Mouse (Mus musculus) kidney, adult 8-10 months (tissue): ENCODE measurements around the gene Parm1.

Experiments used
- DNase-seq, 2 experiments: peaks; one replicate each; pipeline ENCODE4 v3.0.0; 2022

Parm1 gene

DNA sequence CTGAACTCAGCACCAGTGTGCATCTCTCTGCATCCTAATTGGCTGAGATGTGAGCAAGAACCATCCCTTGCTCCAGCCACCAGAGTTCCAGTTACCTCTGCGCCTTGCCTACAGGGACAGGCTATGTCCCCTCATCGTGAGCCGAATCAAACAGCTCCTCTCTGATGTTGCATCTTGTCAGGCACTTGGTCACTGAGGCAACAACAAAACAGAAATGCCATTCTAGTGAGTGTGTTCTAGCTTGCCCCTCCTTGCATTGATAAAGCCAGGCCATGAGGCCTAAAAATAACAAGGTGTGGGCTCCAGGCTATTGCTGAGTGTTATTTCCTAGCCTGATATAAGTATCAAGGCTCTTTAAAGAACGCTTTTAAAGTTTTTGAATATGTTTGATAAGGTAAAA lies 64.4 kb downstream of the Parm1 start:
- no peak for DNase-seq

- DNase-seq = no peak
Observed at GRCm38 (mm10) chr5:91586206-91586605, 68.8 kb downstream of the Parm1 start.

DNA sequence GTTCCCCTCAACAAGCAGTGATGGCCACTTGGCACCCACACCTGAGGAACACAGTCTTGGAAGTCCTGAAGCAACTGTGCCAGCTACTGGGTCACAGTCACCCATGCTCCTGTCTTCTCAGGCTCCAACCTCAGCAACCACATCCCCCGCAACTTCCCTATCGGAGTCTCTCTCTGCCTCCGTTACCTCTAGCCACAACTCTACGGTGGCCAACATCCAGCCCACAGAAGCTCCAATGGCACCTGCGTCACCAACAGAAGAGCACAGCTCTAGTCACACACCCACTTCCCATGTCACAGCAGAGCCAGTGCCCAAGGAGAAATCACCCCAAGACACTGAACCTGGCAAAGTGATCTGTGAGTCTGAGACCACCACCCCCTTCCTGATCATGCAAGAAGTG lies 76.7 kb downstream of the Parm1 start:
- no peak for DNase-seq

- DNase-seq = no peak
Observed at GRCm38 (mm10) chr5:91597216-91597615, 79.8 kb downstream of the Parm1 start.

GRCm38 (mm10) chr5:91599801-91600200 lies 82.4 kb downstream of the Parm1 start:
- no peak for DNase-seq

DNA sequence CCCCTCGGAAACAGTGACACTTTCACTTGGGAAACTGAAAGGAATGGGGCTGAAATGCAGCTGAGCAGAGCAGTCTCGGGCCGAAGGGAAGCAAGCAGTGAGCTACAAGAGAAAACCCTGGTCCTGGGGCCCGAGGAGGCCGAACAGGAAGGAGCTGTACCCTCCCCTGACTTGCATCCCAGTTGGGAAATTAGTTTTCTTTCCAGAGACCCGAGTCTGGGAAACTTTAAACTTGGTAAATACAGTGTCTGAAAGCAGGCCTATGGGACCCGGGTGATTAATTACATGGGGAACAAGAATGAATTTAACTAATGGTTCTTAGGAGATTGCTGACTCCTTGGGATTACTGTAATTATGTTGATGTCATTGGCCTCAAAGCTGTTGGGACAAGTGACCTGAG lies 85.9 kb downstream of the Parm1 start:
- DNase-seq = no peak

- no peak for DNase-seq
Observed at GRCm38 (mm10) chr5:91603787-91604439, 86.5 kb downstream of the Parm1 start.

GRCm38 (mm10) chr5:91607234-91607633 lies 89.8 kb downstream of the Parm1 start:
- DNase-seq = no peak

DNA sequence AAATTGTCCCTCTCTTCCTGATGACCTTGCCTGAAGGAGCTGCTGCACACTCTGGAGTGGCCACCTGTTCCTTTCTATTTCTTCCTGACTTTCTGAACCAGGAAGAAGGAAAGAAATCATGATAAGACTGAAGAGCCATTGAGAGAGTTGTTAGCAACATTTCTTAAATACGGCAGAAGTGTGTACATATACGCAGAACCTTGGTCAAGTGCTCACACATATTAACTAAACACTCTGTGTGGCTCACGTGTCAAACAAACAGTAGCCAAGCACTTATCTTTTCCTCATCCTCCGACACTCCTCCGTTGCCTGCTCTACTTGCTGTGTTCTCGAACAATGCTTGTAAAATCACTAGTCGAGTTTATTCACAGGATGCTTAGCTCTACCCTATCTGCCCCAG lies 90.4 kb downstream of the Parm1 start:
- no peak for DNase-seq

DNA sequence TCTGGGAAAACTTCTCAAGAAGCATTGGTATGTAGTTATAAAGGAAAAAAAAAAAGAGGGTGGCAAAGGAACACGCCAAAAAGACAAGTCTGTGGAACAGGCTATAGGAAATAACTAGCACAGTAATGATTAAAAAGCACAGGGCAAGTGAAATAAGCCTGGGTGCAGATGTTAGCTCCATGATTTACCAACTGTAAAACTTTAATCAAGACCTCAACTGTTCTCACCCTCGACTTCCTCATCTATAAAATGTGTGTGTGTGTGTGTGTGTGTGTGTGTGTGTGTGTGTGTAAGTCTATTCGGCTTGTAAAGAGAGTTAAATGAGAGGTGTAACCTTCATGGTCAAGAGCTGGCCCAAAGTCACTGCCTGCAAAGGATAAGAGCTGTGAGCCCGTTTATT lies 91.6 kb downstream of the Parm1 start:
- no peak for DNase-seq

- no peak for DNase-seq
Observed at GRCm38 (mm10) chr5:91609511-91610300, 92.3 kb downstream of the Parm1 start.

DNA sequence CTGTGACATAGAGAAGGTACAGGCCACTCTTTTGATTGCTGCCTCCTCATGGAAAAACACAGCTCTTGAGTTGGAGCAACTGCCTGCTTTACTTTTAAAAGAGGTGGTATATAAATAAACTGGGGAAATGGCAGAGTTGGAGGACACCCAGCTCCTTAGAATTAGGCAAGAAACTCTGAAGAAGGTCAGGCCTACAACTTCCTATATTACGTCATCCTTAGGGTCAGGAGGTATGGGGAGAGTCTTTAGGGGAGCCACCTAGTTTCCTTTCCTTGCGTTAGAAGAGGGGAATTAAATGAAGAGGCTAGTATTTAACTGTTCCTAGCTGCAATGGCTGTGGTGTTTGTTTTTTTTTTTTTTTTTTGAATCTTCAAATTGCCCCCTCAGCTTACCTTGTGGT lies 93.1 kb downstream of the Parm1 start:
- DNase-seq = no peak

DNA sequence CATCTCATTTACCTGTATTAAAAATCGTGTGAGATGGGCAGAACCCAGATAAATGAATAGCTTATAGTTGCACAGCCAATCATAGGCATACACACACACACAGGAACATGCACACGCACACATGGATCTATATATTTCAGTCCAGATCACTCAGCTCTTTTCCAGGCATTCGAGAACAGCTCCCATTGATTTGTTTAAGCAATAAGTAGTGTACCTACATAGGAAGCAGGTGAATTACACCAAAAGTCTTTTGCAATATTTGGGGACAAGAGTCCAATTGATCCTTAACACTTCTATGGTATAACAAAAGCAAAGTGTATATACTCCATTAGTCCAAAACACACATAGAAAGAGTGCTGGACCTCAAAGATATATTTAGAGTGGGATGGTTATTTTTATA lies 94.2 kb downstream of the Parm1 start:
- DNase-seq = no peak

DNA sequence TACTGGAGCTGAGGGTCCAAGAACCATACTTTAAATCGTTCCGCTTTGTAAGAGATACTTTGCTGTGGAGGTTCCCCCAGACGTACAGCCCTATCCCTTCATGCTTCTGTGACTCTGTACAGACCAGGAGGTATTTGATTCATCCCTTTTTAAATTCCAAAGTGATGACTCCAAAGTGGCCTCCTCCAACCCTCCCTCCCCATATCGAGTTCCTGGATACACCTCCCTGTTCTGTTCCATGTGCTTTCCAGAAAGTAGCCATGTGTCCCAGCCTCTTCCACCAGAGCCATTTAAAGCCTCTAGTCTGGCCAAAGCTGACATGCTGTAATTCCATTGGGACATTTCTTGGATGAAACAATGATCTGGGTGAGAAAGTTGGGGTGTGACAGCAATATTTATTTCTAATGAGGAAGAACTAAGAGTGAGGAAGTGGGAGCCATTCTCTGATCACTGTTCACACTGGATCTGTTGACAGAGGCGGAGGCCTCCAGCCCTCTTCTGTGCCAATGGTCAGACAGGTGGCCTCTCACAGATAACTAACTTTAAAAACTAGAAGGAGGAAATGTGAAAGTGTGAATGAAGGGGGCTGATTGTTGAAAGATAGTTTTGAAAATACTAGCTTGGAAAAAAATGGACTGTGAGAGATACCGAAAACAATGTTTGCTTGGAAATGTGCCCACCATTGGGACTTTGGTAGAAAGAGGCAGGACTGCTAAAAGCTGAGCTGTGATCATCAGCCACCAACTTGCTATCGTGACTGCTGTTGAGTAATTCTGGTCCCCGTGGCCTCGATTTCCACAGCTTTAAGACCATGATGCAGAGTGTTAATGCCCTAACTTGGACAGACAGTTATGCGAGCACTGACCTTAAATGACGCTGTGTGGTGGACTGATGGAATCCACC lies 100.2 kb downstream of the Parm1 start:
- no peak for DNase-seq

DNA sequence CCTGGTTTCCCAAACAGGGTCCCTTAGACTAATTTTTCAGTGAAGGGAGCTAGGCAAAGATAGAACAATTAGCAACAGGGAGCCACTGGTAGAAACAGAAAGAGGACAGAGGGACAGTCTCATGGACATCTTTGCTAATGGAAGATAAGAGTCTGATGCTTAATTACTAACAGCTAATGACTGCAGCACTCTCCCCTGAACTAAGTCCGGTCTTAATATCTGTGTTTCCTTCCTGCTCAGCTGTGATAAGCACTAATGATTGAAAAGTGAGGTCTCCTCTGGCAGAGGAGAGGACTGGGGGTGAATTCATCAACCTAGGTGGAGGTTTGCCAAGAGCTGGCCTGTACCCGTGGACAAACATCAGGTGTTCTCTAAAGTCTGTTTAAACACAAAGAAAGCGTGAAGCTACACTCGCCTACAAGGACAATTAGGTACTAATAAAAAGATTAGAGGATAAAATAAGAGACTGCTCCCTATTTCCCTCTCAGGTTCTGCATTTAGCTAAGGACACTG lies 101.3 kb downstream of the Parm1 start:
- DNase-seq = no peak

DNA sequence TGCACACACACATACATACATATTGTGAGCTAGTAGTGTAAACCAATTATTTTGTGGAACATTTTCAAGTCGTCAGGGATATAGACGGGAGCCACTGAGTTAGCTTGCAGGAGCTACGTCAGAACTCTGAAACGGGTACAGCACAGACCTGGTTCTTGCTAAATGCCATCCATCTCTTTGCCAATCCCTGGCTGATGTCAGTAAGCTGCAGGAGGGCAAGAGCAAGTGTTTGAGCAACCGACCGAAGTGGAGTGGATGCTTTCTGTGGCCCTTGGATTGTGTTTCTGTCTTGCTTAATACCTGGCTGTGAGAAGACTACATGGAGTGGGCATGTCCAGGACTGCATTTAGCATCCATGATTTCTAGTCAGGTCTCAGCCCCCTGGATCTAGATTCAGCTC lies 103.8 kb downstream of the Parm1 start:
- no peak for DNase-seq

- no peak for DNase-seq
Observed at GRCm38 (mm10) chr5:91626823-91627222, 109.4 kb downstream of the Parm1 start.

GRCm38 (mm10) chr5:91629472-91629871 lies 112.1 kb downstream of the Parm1 start:
- DNase-seq = no peak

GRCm38 (mm10) chr5:91651330-91651729 lies 133.9 kb downstream of the Parm1 start:
- no peak for DNase-seq

DNA sequence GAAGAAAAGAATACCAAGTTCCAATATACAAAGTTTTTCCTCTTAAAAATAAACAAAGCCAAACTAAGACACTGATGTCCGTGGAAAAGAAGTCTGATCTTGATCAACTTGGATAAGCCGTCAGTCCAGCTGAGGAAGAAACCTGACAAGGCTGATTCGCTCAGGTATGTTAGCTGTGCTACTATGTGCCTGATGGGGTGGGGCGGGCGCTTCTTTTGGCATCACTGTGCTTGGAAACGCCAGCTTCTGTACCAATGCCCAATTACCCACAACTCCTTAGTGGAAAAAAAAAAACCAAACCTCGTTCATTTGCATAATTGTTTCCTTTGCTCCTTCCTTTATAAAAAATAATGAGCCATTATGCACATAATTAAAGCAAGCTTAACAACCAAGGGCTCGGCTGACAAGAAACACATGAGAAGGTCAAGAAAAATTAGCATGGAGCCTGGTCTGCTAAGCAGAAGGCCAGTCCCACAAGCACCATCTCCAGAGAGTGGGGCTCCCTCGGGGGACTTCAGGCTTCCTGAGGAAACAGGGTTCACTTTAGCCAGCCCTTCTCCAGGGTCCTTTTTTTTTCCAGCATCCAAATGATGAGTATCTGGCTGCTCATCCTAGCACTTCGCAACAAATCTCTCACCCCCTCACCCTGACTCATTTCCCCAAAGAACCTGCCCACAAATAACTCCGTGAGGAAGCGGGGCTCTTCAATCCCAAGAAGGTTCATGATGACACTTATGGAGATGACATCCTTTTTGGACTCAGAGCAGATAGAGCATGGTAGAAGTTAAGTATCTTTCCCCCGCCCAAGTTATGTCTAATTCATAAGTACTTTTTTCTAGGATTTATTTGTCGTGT lies 135.9 kb downstream of the Parm1 start:
- DNase-seq = no peak

DNA sequence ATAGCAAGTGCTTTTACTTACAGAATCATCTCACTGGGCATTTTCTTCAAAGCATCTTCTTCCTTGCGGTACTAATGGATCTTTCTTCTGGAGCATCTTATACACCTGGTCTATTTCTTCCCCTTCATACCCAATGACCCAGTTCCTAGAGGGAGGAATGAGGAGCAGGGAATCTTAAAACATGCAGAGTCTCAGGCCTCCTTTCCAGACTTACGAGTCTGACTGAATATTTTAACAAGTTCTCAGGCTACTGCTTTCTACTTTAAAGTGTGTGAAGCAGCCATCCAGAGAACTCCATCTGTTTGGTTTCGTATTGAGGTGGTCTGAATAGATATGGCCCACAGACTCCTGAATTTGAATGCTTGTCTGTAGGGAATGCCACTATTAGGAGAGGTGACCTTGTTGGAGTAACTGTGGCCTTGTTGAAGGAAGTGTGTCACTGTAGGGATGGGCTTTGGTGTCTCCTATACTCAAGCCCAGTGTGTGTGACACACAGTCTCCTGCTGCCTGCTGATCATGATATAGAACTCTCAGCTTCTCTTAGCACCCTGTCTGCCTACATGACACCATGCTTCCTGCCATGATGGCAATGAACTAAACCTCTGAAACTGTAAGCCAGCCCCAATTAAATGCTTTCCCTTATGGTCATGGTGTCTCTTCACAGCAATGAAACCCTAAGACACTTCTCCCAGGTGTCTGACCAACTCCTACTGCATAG lies 137.1 kb downstream of the Parm1 start:
- no peak for DNase-seq

- no peak for DNase-seq
Observed at GRCm38 (mm10) chr5:91655263-91655662, 137.8 kb downstream of the Parm1 start.
